Mouse (Mus musculus) heart, postnatal 0 days (tissue): Measurements from ENCODE around the gene Serinc5.

Experiments
- CTCF ChIP-seq: IDR thresholded peaks from 2 replicates; pipeline ENCODE4 v1.5.1; 2016; ENCODE audit warnings: antibody characterized with exemption, control low read depth, low read depth
- EP300 ChIP-seq: IDR thresholded peaks from 2 replicates; pipeline ENCODE4 v1.6.1; 2016; ENCODE audit warnings: antibody characterized with exemption, low read depth

DNA sequence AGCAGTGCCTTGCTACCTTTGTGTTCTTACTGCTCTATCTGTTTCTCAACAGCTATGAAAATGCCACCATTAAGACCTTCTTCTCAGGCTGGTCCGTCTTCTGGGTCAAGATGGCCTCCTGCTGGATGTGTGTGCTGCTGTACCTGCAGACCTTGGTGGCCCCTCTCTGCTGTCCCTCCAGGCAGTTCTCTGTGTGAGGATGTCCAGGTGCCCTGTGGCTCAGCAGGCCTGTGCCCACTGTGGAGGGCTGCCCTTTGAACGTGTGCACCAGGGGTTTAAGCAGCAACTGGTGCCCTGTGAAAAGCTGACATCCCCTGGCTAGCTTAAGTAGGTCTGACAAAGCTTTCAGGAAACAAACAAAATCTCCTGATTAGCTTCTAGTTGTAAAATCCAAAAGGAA lies 97.0 kb downstream of the Serinc5 start:
- TF ChIP-seq EP300 (no peak), CTCF (no peak)
